Mouse (Mus musculus) naive thymus-derived CD4-positive, alpha-beta T cell, adult 5 months (primary cell): ENCODE results near the gene Hyou1. TPM values are rescaled to one million over a fixed set of nuclear protein-coding genes. Genes with fewer than 3 reads are reported as not detected.

Experiments
- polyA plus RNA-seq: library from polyadenylated mRNA; unstranded; fragments of 100-300 nt; shearing (Covaris generic); gene quantifications from one replicate; pipeline ENCODE4 v1.2.1, GENCODE M21; 2017

The Hyou1 gene
- 16.9 TPM for polyA plus RNA-seq

DNA sequence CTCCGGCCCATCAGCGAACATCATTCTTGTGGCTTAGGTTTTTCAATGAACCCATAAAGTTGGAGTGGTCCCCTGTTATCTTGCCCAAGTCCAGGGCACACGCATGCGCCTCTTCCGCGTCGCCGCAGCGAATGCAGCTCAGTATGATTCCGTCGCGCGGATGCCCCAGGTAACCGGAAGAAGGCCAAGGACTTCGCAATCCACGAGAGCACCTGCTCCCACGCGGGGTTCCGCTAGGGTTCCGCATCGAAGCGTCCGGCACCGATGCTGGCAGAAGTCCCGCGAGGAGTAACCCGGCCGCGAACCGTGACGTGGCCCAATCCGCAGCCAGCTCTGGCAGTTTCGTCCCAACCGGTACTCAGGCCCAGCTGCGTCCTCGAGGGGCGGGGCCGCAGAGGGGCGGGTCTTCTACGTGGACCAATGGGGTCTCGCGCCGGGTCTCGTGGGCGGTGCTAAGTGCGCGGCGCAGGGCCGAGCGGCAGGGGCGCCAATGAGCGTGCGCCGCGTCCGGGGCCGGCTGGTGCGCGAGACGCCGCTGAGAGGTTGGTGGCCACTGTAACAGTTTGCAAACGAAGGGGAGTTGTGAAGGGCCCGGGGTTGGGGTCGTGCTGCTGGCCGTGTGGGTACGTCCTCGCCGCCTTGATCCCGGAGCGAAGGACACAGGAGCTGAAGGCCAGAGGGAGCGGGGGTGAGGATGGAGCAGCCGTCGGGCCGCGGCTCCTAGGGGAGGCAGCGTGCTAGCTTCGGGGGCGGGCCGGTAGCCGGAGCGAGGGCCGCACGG, at the start of gene Hyou1:
Gene Hyou1 (plus strand): TSS at position 437 of the 781 bp plus-strand sequence.

DNA sequence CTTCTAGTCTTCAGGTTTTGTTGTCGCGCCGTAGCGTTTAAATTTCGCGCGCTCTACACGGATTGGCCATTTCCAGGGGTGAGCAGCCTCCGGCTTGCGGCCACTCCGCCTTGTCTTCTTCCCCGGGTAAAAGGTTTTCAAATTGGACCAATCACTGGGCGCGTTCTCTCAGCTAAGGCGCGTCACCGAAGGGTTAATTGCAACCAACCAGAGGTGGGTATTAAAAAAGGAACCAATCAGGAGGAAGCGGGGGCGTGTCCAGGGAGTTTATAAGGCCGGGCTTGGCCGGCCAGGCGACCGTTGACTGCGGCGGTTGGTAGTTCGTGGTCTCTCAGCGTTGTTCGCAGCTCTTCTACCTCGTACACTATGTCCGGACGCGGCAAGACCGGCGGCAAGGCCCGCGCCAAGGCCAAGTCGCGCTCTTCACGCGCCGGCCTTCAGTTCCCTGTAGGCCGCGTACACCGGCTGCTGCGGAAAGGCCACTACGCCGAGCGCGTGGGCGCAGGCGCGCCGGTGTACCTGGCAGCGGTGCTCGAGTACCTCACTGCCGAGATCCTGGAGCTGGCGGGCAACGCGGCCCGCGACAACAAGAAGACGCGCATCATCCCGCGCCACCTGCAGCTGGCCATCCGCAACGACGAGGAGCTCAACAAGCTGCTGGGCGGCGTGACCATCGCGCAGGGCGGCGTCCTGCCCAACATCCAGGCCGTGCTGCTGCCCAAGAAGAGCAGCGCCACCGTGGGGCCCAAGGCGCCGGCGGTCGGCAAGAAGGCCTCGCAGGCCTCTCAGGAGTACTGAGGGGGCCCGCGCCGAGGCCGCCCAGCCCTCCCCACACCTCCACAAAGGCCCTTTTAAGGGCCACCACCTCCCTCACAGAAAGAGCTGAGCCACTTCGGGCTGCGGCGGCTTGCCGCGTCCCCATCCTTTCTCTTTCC, 44.6 kb upstream of the Hyou1 start, which contains the start of gene H2afx:
Gene H2afx (plus strand): TSS at position 299 of the 935 bp plus-strand sequence.

DNA sequence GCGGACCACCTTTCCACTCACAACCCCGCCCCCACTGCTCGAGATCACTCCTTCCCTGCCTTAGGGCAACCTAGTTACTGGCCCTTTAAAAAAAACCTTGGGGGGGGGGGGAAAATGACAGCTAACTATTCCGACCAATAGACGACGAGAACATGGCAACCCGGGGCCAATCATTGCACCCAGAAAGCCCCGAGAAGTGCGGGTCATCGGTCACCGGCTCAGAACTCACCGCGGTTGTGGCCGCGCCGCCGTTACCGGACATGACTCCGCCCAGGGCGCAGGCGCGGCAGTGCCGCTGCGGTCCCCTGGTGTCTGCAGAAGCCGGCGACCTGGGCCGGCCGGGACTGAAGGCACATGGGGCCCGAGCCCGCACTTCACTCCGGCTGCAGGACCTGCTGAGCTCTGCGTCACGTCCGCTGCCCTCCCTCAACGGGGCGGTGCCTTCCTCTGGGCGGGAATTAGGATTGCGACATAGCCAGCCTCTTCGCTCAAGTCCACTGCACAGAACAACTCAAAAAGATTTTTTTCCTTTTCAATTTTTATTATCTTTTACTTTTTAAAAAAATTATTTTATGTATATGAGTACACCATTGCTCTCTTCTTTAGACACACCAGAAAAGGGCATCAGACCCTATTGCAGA, 35.4 kb upstream of the Hyou1 start, which contains the start of gene Hmbs:
Gene Hmbs (minus strand): TSS at position 448 of the 641 bp plus-strand sequence.

DNA sequence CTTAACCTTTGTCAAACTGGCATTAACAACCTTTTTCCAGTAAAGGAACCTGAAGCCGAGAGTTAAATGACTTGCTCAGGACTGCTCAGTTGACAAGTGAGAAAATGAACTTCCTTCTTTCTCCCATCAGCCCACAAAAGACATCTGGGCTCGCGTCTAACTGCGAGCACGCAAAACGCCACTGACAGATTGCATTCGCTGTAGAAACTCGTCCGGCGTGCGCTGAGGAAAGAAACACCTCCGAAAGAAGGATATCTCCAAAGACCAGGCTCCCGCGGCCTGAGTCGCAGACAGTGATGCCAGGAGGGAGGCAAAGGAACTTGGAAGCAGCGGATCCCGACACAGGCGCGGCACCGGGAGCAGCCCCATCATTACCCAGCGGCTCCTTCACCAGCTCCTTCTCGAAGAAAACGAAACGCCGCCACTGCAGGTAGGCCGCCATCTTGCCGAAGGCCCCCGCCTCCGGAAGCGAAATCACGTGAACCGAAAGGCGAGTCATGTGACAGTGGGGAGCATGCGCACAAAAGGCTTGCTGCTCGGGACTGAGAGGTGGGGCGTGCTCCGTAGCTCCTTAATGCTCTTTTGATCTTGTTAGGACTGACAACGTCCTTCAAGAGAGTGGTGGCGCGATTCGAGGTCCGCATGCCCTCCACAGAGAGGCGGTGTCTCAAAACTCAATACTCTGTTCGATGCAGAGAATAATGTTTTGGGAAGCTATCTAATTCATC, 17.9 kb upstream of the Hyou1 start, which contains the start of gene Vps11:
Gene Vps11 (minus strand): TSS at position 481 of the 728 bp plus-strand sequence.

DNA sequence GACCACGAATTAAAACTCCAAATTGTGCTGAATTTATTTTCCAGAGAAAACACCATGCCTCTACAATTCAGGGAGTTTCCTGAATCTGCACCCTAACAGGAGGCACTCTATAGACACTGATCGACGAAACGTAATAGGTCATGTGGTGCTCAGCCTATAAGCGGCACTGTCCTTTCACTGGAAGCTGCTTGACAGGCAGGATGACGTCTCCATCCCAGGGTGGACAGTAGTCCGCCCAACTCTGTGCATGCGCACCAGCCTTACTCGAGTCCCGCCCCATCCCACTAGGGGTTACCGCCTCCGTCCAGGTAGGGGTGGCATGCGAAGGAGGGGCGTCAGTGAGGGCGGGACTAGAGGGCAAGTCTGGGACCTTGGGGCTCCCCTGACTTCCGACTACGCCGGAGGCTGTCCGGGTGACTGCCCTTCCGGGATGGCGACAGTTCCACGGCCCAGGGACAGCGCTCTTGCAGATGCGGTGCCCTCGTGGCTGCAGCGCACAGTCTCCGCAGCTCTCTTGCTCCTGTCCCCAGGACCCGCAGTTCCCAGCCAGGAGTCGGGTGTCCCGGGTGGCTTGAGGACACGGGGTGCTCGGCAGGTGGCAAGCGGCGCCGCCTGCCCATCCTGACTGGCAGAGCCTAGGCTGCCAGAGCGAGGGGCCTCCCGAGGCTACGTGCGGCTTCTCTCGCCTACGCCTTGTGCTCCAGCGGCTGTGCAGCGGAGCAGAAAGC, 17.6 kb downstream of the Hyou1 start, which contains the start of gene Slc37a4:
Gene Slc37a4 (plus strand): TSS at position 169 of the 728 bp plus-strand sequence.

DNA sequence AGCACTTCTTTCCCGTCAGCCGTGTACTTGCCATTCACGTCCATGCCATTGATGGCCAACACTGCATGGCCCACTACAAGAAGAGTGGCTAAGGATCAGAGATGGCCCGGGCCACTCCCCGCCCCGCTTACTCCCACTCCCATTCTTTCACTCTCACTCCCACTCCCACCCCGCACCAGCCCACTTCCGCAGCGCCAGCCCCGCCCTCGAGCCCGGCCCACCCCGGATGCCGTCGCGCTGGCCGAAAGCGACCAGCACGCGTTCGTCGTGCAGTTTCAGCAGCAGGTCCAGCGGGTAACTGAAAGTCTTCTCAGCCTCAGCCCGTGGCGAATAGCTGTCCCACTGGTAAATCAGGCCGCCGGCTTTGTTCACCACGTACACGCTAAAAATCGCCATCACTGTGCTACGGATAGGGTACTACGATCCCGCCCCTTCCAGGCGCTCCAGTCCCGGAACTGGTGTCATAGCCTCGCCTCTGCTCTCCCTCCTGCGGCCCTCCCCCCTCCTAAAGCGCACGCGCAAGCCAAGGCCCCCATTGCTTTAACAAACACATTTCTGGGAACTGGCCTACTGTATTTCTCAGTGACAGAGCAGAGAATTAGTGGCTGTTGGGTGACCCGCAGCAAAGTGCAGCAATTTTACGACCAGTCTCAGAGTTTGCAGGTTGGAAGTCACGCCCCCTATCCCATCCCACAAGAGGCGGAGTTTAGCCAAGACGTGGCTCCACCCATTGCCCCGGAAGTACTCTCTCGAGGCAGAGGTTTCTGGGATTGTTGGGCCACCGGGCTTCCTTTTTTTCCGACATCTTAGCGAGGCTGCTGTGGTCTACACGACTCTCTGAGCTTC, 27.8 kb downstream of the Hyou1 start, which contains the start of the genes Rps25 and Trappc4:
Gene Rps25 (plus strand): TSS at position 234 of the 846 bp plus-strand sequence.
Gene Trappc4 (minus strand): TSS at position 695 of the 846 bp plus-strand sequence.

DNA sequence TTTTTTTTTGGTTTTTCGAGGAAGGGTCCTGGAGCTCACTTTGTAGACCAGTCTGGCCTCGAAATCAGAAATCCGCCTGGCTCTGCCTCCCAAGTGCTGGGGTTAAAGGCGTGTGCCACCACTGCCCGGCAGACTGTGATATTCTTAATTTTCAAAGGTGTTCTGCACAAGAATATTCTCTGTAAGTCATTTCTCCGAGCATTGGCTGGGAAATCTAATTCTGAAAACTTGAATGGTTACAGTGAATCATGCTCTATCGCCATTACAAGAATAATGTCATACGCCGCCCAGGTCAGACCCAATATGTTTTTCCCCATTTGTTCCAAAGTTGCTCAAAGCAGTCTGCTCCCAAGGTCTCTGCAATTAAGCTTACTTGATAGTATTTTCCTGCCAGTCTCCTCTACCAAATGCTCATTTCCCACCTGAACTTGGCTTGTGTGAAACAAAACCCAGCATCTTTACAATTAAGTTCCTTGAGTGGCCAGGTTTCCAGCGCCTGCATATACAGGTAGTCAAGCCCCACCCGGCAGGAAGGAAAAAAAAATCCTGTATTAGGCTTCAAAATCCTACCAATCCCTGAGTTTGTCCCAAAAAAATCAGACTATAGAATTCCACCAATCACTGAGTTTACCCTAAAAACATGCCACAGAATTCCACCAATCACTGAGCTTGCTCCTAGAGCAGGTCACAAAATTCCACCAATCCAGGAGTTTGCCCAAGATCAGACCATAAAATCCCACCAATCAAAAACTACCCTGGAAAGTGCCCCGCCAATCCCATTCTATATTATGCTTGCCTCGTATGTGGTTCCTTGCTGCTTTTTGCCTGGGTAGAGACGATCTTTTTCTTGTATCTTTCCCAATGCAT, 39.5 kb downstream of the Hyou1 start, which contains the start of gene Ccdc84:
Gene Ccdc84 (minus strand): TSS at position 51 of the 867 bp plus-strand sequence.

DNA sequence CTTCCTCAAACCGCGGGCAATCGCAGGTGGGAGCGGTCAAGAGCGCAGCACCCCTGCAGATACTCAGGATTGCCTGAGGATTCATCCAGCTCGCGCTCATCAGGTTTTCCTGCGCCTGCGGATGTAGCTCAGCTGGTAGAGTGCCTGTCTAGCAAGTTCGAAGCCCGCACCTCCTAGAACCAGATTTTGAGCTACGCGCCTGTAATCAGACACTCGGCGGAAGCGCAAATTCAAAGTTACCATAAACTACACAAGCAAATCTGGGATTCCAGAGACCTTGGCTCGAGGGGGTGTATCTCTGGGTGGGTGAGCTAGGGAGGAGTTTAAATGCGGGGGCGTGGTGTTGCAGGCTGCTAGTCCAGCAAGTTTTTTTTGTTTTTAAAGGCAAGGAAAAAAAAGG, 61.7 kb downstream of the Hyou1 start, which contains the start of gene Foxr1:
Gene Foxr1 (minus strand): TSS at position 176 of the 400 bp plus-strand sequence.

Other genes starting within 250 kb of the Hyou1 start
- gene Mcam, start 245.0 kb upstream of the Hyou1 start, polyA plus RNA-seq = 0.70 TPM
- 46.8 TPM for gene Cbl, start 145.4 kb upstream of the Hyou1 start, polyA plus RNA-seq
- gene Ccdc153, start 138.8 kb upstream of the Hyou1 start, polyA plus RNA-seq = not detected
- not detected for gene Pdzd3, start 128.0 kb upstream of the Hyou1 start, polyA plus RNA-seq
- gene Nlrx1, start 110.9 kb upstream of the Hyou1 start, polyA plus RNA-seq = 2.9 TPM
- not detected for gene Abcg4, start 90.9 kb upstream of the Hyou1 start, polyA plus RNA-seq
- gene Hinfp, start 73.8 kb upstream of the Hyou1 start, polyA plus RNA-seq = 49.0 TPM
- 19.9 TPM for gene C2cd2l, start 59.2 kb upstream of the Hyou1 start, polyA plus RNA-seq
- gene Dpagt1, start 53.5 kb upstream of the Hyou1 start, polyA plus RNA-seq = 6.6 TPM
- gene H2afx, start 44.8 kb upstream of the Hyou1 start, polyA plus RNA-seq = 62.7 TPM
- gene Hmbs, start 35.3 kb upstream of the Hyou1 start, polyA plus RNA-seq = 20.3 TPM
- gene Vps11, start 17.8 kb upstream of the Hyou1 start, polyA plus RNA-seq = 73.9 TPM
- gene Slc37a4, start 17.4 kb downstream of the Hyou1 start, polyA plus RNA-seq = 15.1 TPM
- gene Rps25, start 27.6 kb downstream of the Hyou1 start, polyA plus RNA-seq = 2,678 TPM
- gene Trappc4, start 28.1 kb downstream of the Hyou1 start, polyA plus RNA-seq = 80.8 TPM
- gene Ccdc84, start 39.1 kb downstream of the Hyou1 start, polyA plus RNA-seq = 39.8 TPM
- not detected for gene Foxr1, start 61.6 kb downstream of the Hyou1 start, polyA plus RNA-seq
- gene Upk2, start 75.5 kb downstream of the Hyou1 start, polyA plus RNA-seq = not detected
- gene Bcl9l, start 103.3 kb downstream of the Hyou1 start, polyA plus RNA-seq = 22.3 TPM
- 3.2 TPM for gene Cxcr5, start 182.4 kb downstream of the Hyou1 start, polyA plus RNA-seq
- 59.3 TPM for gene Ddx6, start 225.4 kb downstream of the Hyou1 start, polyA plus RNA-seq